Mouse (Mus musculus): ENCODE data around the gene Sprn.

DNA sequence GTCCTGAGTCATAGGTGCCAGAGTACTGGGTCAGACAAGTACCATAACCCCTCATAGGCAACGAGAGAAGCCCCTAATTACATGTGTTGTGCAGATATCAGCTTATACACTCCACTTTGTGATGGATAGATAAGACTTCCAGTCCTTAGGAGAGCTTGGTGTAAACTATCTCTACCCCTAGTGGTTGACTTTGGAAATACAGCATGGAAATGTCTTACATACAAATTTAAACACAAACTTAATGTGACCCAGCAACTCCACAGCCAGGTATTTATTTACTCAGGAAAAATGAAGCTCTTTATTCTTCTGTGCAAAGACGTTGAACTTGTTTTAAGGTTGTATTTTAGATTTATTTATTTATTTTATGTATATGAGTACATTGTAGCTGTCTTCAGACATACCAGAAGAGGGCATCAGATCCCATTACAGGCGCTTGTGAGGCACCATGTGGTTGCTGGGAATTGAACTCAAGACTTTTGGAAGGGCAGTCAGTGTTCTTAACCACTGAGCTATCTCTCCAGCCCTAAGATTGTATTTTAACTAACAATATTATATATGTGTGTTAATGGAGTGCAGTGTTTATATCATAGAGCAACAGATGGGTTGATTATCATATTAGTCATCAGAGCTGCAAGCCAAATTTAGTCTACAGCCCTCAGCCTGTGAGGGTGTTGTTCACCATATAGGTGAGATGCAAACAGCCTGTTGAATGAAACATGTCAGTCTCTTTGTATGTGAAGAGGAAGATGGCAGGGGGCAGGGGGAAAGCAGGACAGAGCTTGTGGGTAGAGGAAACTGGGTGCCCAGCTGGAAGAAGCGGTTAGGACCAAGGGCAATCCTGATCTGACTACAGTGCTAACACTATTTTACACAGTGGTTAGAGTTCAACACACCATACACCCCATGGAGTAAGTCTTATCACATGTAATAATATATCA, 34.0 kb upstream of the Sprn start:
- TF ChIP-seq CTCF (IDR thresholded peaks at IDR 0.05; ENCODE audit: low read depth, low read length) (peak; percentile 39; the same call in 1 of the 2 replicates), GATA2 (IDR thresholded peaks at IDR 0.05; ENCODE audit: borderline replicate concordance, low read depth, low read length) (no peak), GATA1 (IDR thresholded peaks at IDR 0.05; ENCODE audit: borderline replicate concordance, low read length) (no peak), TAL1 (conservative IDR thresholded peaks at IDR 0.05; ENCODE audit: low read depth, low read length) (no peak)
